Mouse (Mus musculus): Measurements from ENCODE around the gene Adar. TPM values are rescaled to one million over a fixed set of nuclear protein-coding genes. Genes with fewer than 3 reads are reported as not detected.

Adar gene
- polyA plus RNA-seq (2015; fragmentation: Nextera tagmentation; extraction: Ambion mirVana): 10.3 and 13.3 TPM in 2 replicates

- ATAC-seq (ENCODE audit: insufficient read depth, low FRiP score, low read depth): peak; percentile 66; the same call in 1 of the 2 replicates
- Histone ChIP-seq H3K4me1 (no peaks in the 10 kb centered on the region), H3K36me3 (no peaks in the 10 kb centered on the region), H3K4me2 (peak within 1 kb of the TSS; percentile 92), H3K9ac (peak within 1 kb of the TSS; percentile 68), H3K27ac (peak within 1 kb of the TSS; percentile 17; the same call in 1 of the 2 replicates), H3K4me3 (replicated peaks) (peak within 1 kb of the TSS; percentile 89), H3K9me3 (no peaks in the 10 kb centered on the region), H3K27me3 (replicated peaks) (no peaks in the 10 kb centered on the region)
- 6% methylated on average over 28 of the region's 28 CpGs for WGBS
These were observed at the start of gene Adar for GRCm38 (mm10) chr3:89714359-89715206. Adar (plus strand) TSS chr3:89715022.

GRCm38 (mm10) chr3:89667131-89667530, 47.7 kb upstream of the Adar start:
- WGBS: 37% methylated on average over 11 of the region's 11 CpGs
- ATAC-seq (ENCODE audit: insufficient read depth, low FRiP score, low read depth): no peak
- Histone ChIP-seq H3K4me1 (peaks cover 8% of the 10 kb centered on the region; the same call in 1 of the 2 replicates), H3K9me3 (no peaks in the 10 kb centered on the region), H3K4me2 (no peak overlapping the region), H3K27me3 (replicated peaks) (no peaks in the 10 kb centered on the region), H3K27ac (no peak overlapping the region), H3K36me3 (no peaks in the 10 kb centered on the region), H3K4me3 (replicated peaks) (no peak overlapping the region), H3K9ac (no peak overlapping the region)

DNA sequence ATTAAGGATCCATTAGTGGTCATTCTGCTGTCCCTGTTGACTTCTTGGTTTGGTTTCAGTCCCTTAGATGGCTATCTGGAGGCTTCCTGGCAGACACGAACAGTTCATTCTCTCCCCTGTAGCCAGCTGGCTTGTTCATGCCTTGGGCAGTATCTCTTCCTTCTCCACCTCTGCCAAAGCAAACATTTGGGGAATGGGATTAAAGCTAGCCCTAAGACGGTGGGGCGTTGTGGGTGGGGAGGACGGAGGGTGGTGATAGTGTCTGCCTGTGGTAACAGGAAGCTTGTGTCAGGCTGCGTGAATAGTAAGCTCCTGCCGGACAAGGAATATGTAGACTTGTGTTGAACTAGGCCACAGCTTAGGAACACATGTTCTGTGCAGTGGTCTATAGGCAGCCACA, 43.5 kb upstream of the Adar start:
- H3K4me2 ChIP-seq: no peak overlapping the region
- H3K27ac ChIP-seq: no peak overlapping the region
- no peak for ATAC-seq (ENCODE audit: insufficient read depth, low FRiP score, low read depth)
- H3K9me3 ChIP-seq: no peaks in the 10 kb centered on the region
- 39% methylated on average over 6 of the region's 6 CpGs for WGBS
- no peaks in the 10 kb centered on the region for H3K27me3 ChIP-seq (replicated peaks)
- peaks cover 4% of the 10 kb centered on the region; the same call in 1 of the 2 replicates for H3K4me1 ChIP-seq
- no peak overlapping the region for H3K4me3 ChIP-seq (replicated peaks)
- H3K36me3 ChIP-seq: no peaks in the 10 kb centered on the region
- H3K9ac ChIP-seq: no peak overlapping the region

GRCm38 (mm10) chr3:89672573-89673317, 42.1 kb upstream of the Adar start:
- H3K4me1 ChIP-seq: no peaks in the 10 kb centered on the region
- no peak for ATAC-seq (ENCODE audit: insufficient read depth, low FRiP score, low read depth)
- no peaks in the 10 kb centered on the region for H3K27me3 ChIP-seq (replicated peaks)
- no peaks in the 10 kb centered on the region for H3K36me3 ChIP-seq
- H3K4me3 ChIP-seq (replicated peaks): no peak overlapping the region
- H3K27ac ChIP-seq: no peak overlapping the region
- H3K9me3 ChIP-seq: no peaks in the 10 kb centered on the region
- 69% methylated on average over 12 of the region's 12 CpGs for WGBS
- no peak overlapping the region for H3K4me2 ChIP-seq
- H3K9ac ChIP-seq: no peak overlapping the region

DNA sequence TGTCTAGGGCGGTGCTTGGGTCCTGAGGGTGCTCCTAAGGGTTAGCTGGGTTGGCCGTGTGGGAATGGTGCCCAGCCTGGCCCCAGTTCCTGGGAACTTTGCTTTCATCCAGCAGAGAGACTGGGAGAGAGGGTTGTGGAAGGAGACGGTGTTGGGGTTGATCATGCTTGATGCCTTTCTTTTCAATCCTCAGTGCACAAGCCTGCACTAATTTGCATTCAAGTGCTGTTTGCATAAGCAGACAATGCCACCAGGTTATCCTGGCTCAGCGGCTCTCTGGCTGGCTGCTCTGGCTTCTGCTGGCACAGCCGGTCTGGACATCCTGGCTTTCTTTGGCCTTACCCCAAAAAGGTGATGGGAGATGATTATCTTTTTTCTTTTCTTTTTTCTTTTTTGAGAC, 37.2 kb upstream of the Adar start:
- no peak overlapping the region for H3K27ac ChIP-seq

GRCm38 (mm10) chr3:89686031-89686430, 28.8 kb upstream of the Adar start:
- Histone ChIP-seq H3K4me3 (replicated peaks) (no peak overlapping the region), H3K27me3 (replicated peaks) (no peaks in the 10 kb centered on the region), H3K36me3 (no peaks in the 10 kb centered on the region), H3K9me3 (no peaks in the 10 kb centered on the region), H3K4me1 (no peaks in the 10 kb centered on the region), H3K9ac (no peak overlapping the region), H3K4me2 (no peak overlapping the region), H3K27ac (no peak overlapping the region)
- 44% methylated on average over 5 of the region's 5 CpGs for WGBS
- ATAC-seq (ENCODE audit: insufficient read depth, low FRiP score, low read depth): no peak

More for the DNA sequence above, 37.2 kb upstream of the Adar start:
- no peak overlapping the region for H3K9ac ChIP-seq
- no peak overlapping the region for H3K4me3 ChIP-seq (replicated peaks)
- H3K9me3 ChIP-seq: no peaks in the 10 kb centered on the region
- H3K4me1 ChIP-seq: no peaks in the 10 kb centered on the region
- H3K36me3 ChIP-seq: no peaks in the 10 kb centered on the region
- H3K4me2 ChIP-seq: no peak overlapping the region
- WGBS: 73% methylated on average over 5 of the region's 5 CpGs
- no peaks in the 10 kb centered on the region for H3K27me3 ChIP-seq (replicated peaks)
- no peak for ATAC-seq (ENCODE audit: insufficient read depth, low FRiP score, low read depth)

GRCm38 (mm10) chr3:89688694-89689581, 25.9 kb upstream of the Adar start:
- peak overlapping the region; percentile 48 for H3K4me3 ChIP-seq (replicated peaks)
- 4% methylated on average over 25 of the region's 25 CpGs for WGBS
- H3K9ac ChIP-seq: peak overlapping the region; percentile 34; the same call in 1 of the 2 replicates
- H3K27ac ChIP-seq: no peak overlapping the region
- peak; percentile 60; the same call in 1 of the 2 replicates for ATAC-seq (ENCODE audit: insufficient read depth, low FRiP score, low read depth)
- H3K27me3 ChIP-seq (replicated peaks): no peaks in the 10 kb centered on the region
- no peaks in the 10 kb centered on the region for H3K36me3 ChIP-seq
- H3K4me2 ChIP-seq: peak overlapping the region; percentile 78
- no peaks in the 10 kb centered on the region for H3K4me1 ChIP-seq
- no peaks in the 10 kb centered on the region for H3K9me3 ChIP-seq

- no peaks in the 10 kb centered on the region for H3K36me3 ChIP-seq
- no peak overlapping the region for H3K27ac ChIP-seq
- no peaks in the 10 kb centered on the region for H3K27me3 ChIP-seq (replicated peaks)
- no peak overlapping the region for H3K9ac ChIP-seq
- no peaks in the 10 kb centered on the region for H3K9me3 ChIP-seq
- no peaks in the 10 kb centered on the region for H3K4me1 ChIP-seq
- 58% methylated on average over 9 of the region's 9 CpGs for WGBS
- no peak for ATAC-seq (ENCODE audit: insufficient read depth, low FRiP score, low read depth)
- H3K4me3 ChIP-seq (replicated peaks): no peak overlapping the region
- H3K4me2 ChIP-seq: no peak overlapping the region
These were observed 23.0 kb upstream of the Adar start for GRCm38 (mm10) chr3:89691776-89692175.

DNA sequence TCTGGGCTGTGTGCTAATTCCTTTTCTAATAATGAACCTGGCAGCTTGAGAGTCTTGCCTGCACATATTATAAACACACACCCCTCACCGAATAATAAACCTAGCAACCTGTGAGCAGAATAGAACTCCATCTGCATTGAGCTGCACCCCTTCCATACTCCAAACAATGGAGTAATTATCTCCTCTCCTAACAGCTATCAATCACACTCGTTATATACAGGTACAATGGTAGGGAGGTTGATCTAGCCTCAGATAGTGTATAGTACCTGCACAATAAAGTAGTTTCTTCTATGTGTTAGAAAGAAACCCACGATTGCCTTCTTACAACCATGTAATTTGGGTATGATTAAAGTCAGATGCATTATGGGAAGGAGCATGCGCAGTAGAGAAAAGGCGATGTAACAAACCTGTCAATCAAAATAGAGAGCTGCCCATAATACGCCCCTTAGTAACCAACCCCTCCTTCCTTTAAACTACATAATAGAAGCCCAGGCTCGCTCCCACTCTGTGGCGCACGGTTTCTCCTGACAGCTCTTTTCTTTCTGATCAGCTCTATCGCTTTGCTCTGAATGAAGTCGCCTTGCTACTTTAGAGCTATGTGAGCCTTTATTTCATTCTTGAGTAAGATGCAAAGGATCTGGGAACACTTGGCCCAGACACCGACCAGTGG, 18.5 kb upstream of the Adar start:
- no peak for ATAC-seq (ENCODE audit: insufficient read depth, low FRiP score, low read depth)
- Histone ChIP-seq H3K4me2 (no peak overlapping the region), H3K36me3 (no peaks in the 10 kb centered on the region), H3K27me3 (replicated peaks) (no peaks in the 10 kb centered on the region), H3K4me3 (replicated peaks) (no peak overlapping the region), H3K9ac (no peak overlapping the region), H3K9me3 (no peaks in the 10 kb centered on the region), H3K27ac (no peak overlapping the region), H3K4me1 (no peaks in the 10 kb centered on the region)
- WGBS: 79% methylated on average over 12 of the region's 12 CpGs

- WGBS: 85% methylated on average over 1 of the region's 1 CpGs
These were observed 15.9 kb upstream of the Adar start for GRCm38 (mm10) chr3:89698958-89699357.

GRCm38 (mm10) chr3:89700461-89700860, 14.4 kb upstream of the Adar start:
- H3K9ac ChIP-seq: no peak overlapping the region
- ATAC-seq (ENCODE audit: insufficient read depth, low FRiP score, low read depth): no peak
- WGBS: 69% methylated on average over 11 of the region's 11 CpGs
- no peaks in the 10 kb centered on the region for H3K9me3 ChIP-seq
- no peak overlapping the region for H3K4me3 ChIP-seq (replicated peaks)
- no peak overlapping the region for H3K4me2 ChIP-seq
- H3K4me1 ChIP-seq: no peaks in the 10 kb centered on the region
- H3K36me3 ChIP-seq: no peaks in the 10 kb centered on the region
- H3K27me3 ChIP-seq (replicated peaks): no peaks in the 10 kb centered on the region; the same call in 1 of the 2 replicates
- no peak overlapping the region for H3K27ac ChIP-seq

More at GRCm38 (mm10) chr3:89698958-89699357, 15.9 kb upstream of the Adar start:
- H3K4me1 ChIP-seq: no peaks in the 10 kb centered on the region
- ATAC-seq (ENCODE audit: insufficient read depth, low FRiP score, low read depth): no peak
- no peak overlapping the region for H3K4me2 ChIP-seq
- no peak overlapping the region for H3K4me3 ChIP-seq (replicated peaks)
- no peak overlapping the region for H3K9ac ChIP-seq
- no peaks in the 10 kb centered on the region for H3K9me3 ChIP-seq
- H3K36me3 ChIP-seq: no peaks in the 10 kb centered on the region
- H3K27ac ChIP-seq: no peak overlapping the region
- H3K27me3 ChIP-seq (replicated peaks): no peaks in the 10 kb centered on the region
